Mouse (Mus musculus): ENCODE data around the gene Gabbr2. TPM values are rescaled to one million over a fixed set of nuclear protein-coding genes. Genes with fewer than 3 reads are reported as not detected.

Gabbr2 gene
- total RNA-seq, 2 experiments from 2014 or later = 203 to 209 TPM

DNA sequence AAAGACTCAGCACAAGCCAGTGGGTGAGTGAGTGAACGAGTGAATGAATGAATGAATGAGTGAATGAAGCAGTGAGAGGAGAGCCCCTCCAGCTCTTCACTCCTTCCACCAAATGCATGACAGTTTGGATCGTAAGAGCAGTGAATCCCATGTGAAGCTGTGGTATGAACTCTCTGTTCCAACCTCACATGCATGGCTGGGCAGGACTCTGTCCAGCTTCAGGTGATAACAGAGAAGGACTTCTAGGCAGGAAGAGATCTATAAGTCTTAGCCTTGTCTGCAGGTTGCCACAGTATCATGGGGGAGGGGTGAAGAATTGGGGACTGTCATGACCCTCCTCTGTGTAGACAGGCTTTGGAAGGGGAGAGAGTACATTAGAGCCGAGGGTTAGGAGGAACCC, 122.8 kb downstream of the Gabbr2 start:
- no peak for DNase-seq (ENCODE audit: low spot score in 2 of 2)

DNA sequence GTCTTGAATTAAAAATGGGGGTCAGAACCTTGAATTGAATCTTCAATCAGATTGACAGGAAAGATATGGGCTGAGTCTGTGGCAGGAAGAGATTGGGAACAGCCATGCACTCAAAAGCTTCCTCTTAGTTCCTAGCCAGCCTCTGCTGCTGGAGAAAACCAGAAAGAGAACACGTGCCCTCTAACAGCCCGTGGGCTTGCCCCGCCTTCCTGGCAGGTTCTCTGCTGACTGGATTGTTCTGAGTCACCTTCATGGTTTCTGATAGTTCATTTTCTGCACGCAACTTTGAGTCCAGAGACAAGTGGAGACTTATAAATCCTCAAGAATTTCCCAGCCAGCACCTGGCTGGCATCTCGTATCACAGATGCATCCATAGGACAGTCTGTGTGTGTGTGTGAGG, 123.5 kb downstream of the Gabbr2 start:
- DNase-seq (ENCODE audit: low spot score in 2 of 2) = no peak

GRCm38 (mm10) chr4:46867779-46868178, 123.9 kb downstream of the Gabbr2 start:
- no peak for DNase-seq (ENCODE audit: low spot score in 2 of 2)

- no peak for DNase-seq (ENCODE audit: low spot score in 2 of 2)
Measured at GRCm38 (mm10) chr4:46866070-46866469, 125.6 kb downstream of the Gabbr2 start.

DNA sequence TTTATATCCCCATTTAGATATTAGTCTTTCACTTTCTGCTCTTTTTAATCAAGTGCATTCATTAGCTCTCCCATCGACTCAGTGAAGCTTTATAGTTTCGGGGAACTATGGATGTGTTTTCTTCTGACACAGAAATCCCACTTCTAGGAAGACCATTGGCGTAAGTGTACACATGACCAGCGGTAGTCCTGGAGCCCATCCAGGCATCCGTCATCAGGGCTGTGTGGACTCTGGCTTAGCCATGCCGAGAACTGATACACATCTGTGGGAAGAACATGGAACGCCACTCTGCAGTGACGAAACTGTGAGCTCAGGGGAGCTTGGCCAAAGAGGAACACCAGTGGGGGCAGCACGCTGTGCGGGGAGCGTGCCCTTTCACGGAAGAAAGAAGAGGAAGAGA, 128.0 kb downstream of the Gabbr2 start:
- no peak for DNase-seq (ENCODE audit: low spot score in 2 of 2)

DNA sequence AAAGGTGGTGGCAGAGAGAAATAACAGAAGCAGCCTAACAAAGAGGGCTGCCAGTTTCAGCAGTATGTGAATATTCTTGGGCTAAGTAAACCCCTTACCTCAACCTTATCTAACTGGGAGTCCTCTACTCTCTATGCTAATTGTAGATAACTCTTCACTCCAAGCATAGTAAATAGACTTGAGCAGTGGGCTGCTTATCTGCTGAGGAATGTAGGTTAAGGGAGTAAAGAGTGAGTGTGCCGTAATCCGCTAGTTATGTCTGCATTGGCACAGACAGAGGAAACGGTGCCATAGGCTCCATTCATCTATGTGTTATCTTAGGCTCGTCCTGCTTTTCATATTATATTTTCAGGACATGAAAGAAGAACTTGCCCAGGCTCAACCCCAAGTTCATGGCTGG, 129.0 kb downstream of the Gabbr2 start:
- DNase-seq (ENCODE audit: low spot score in 2 of 2) = no peak

DNA sequence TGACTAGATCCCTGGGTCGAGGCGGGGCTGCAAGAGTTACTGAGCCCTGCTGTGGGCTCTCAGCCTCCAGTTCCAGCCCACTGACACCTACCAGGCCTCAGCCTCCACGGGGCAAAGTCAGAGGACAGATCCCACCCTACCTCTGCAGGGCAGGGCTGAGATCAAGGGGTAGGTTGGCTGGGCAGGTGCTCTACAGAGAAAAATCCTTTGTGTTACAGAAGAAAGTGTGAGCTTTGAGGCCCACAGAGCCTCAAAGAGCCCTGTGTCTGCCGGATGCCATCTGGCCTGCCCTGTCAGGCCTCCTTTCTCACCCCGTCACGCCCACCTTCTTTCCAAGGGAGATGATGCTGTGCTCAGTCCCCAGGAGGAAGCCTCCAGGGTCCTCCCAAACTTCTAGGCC, 131.1 kb downstream of the Gabbr2 start:
- DNase-seq (ENCODE audit: low spot score in 2 of 2) = no peak

DNA sequence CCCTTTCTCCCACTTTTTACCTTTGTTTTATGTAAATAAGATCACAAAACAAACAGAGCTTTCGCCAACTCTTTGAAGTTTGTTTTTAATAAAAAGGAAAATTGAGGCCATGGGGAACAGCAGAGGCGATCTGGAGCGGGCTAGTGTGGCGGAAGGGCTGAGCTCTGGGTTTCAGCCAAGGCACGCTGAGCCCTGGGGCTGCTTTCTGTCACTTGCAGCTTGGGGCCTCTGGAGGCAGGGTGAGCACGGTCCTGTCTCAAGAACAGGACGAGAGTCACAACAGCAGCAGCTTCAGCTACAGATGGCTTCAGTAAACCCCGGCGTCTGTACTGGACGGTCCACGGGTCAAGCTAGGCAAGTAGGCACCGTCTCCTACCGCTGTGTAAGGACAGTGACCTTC, 132.8 kb downstream of the Gabbr2 start:
- DNase-seq (ENCODE audit: low spot score in 2 of 2) = no peak

DNA sequence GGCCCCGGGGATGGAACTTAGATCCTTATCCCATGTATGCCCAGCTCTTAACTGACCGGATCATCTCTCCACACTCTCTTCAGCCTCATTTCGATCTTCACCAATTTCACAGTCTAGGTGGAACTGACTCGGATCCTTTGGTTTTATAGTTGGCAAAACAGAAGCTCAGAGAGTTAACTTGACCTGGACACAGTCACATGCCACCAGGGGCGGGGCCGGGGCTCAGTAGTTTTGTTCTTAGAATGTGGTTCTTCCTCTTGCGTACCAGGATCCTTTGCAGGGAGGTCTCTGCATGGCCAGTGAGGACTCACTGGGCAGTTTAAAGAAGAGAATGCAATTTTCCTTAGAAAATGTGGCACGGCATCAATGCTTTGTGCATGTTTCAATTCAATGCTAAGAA, 135.5 kb downstream of the Gabbr2 start:
- DNase-seq (ENCODE audit: low spot score in 2 of 2) = no peak

- DNase-seq (ENCODE audit: low spot score in 2 of 2) = peak; percentile 54 to 70
Measured at GRCm38 (mm10) chr4:46854686-46855385, 136.8 kb downstream of the Gabbr2 start.

DNA sequence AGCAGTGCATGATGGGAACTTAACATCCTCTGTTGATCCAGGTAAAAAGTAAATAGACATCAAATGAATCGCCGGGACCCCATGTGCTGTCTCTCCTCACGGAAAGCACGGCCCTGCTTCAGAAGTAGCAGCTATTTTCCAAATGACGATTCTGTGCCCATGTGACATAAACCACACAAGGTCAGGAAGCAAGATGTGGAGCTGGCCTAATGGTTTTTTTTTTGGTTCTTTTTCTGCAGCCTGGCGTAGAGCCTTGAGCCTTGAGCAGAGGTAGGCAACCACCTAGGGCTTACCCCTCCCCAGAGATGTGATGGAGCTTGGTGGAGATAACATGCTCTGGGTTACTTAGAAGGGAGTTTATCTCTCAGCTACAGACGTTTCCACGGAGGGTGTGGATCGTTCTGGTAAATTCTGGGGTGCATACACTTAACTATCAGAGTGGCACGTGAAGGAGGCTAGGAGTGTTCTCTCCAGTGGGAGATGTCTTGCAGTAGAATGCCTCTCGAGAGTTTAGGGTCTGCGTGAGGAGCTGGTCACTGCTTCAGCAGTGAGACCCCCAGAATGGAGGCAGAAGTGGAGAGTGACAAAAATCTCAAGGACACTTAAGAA, 137.7 kb downstream of the Gabbr2 start:
- no peak for DNase-seq (ENCODE audit: low spot score in 2 of 2)

- no peak for DNase-seq (ENCODE audit: low spot score in 2 of 2)
Measured at GRCm38 (mm10) chr4:46847745-46848144, 143.9 kb downstream of the Gabbr2 start.

GRCm38 (mm10) chr4:46846396-46846795, 145.3 kb downstream of the Gabbr2 start:
- no peak for DNase-seq (ENCODE audit: low spot score in 2 of 2)

- DNase-seq (ENCODE audit: low spot score in 2 of 2) = no peak
Measured at GRCm38 (mm10) chr4:46844982-46845643, 146.6 kb downstream of the Gabbr2 start.

- DNase-seq (ENCODE audit: low spot score in 2 of 2) = no peak
Measured at GRCm38 (mm10) chr4:46844567-46844966, 147.1 kb downstream of the Gabbr2 start.

GRCm38 (mm10) chr4:46842596-46842995, 149.1 kb downstream of the Gabbr2 start:
- no peak for DNase-seq (ENCODE audit: low spot score in 2 of 2)

- no peak for DNase-seq (ENCODE audit: low spot score in 2 of 2)
Measured at GRCm38 (mm10) chr4:46840146-46840545, 151.5 kb downstream of the Gabbr2 start.

- DNase-seq (ENCODE audit: low spot score in 2 of 2) = peak in 1 of 2 experiments; percentile 75
Measured at GRCm38 (mm10) chr4:46837362-46837761, 154.3 kb downstream of the Gabbr2 start.

GRCm38 (mm10) chr4:46836065-46836464, 155.6 kb downstream of the Gabbr2 start:
- no peak for DNase-seq (ENCODE audit: low spot score in 2 of 2)

- DNase-seq (ENCODE audit: low spot score in 2 of 2) = no peak
Measured at GRCm38 (mm10) chr4:46835064-46835463, 156.6 kb downstream of the Gabbr2 start.

GRCm38 (mm10) chr4:46832834-46833544, 158.7 kb downstream of the Gabbr2 start:
- DNase-seq (ENCODE audit: low spot score in 2 of 2) = no peak

- no peak for DNase-seq (ENCODE audit: low spot score in 2 of 2)
Measured at GRCm38 (mm10) chr4:46829656-46830055, 162.0 kb downstream of the Gabbr2 start.
